Mouse (Mus musculus): Measurements from ENCODE around the gene Tubgcp3.

GRCm38 (mm10) chr8:12566509-12566908 is 105.5 kb downstream of the Tubgcp3 start:
- TF ChIP-seq CTCF (IDR thresholded peaks at IDR 0.05; ENCODE audit: low read depth, low read length) (no peak), POLR2A (IDR thresholded peaks at IDR 0.05; ENCODE audit: extremely low read depth, insufficient read depth, low read length) (no peak)
